Mouse (Mus musculus) small intestine, adult 2 months (tissue): Measurements from ENCODE around the gene Prkca.

Source experiments
- CTCF ChIP-seq: fragments of 200-500 bp; IDR thresholded peaks from 2 replicates; pipeline ENCODE4 v1.5.1; 2012; ENCODE audit warnings: low read depth, mild to moderate bottlenecking, control low read depth, inconsistent platforms, low read length, moderate library complexity, mixed read lengths; ENCODE audit not compliant: insufficient replicate concordance, insufficient read length; ENCODE audit errors: extremely low read depth
- POLR2A ChIP-seq: fragments of 200-500 bp; IDR thresholded peaks from 2 replicates; pipeline ENCODE4 v1.6.1; 2012; ENCODE audit warnings: low read depth, mild to moderate bottlenecking, control low read depth, inconsistent platforms, low read length, moderate library complexity

GRCm38 (mm10) chr11:108317878-108318277, 25.9 kb downstream of the Prkca start:
- no peak for TF ChIP-seq CTCF
- TF ChIP-seq POLR2A = no peak
